Mouse (Mus musculus): ENCODE results near the gene Cpxm2.

Cpxm2 gene

GRCm38 (mm10) chr7:132154368-132154961, at the start of gene Cpxm2:
Cpxm2 (minus strand) TSS chr7:132154739.
- in situ Hi-C loops (cut with MboI; ENCODE audit: unreplicated experiment in 2 of 2), result no loop called here

- in situ Hi-C loops (cut with MboI; ENCODE audit: unreplicated experiment in 2 of 2), result loop anchor here (10.0 to 25.0 kb wide), 4 partner anchors 669 to 1692 kb away; partner anchors contain the start of genes Btbd16 (in 2 of the 2) and Ate1 (in 1 of the 2)
These were observed 49.6 kb upstream of the Cpxm2 start for GRCm38 (mm10) chr7:132204073-132204612.

- in situ Hi-C loops (cut with MboI; ENCODE audit: unreplicated experiment in 2 of 2), result loop anchor here (10.0 to 25.0 kb wide), 4 partner anchors 665 to 1687 kb away; partner anchors contain the start of genes Btbd16 (in 2 of the 2) and Ate1 (in 1 of the 2)
These were observed 45.1 kb upstream of the Cpxm2 start for GRCm38 (mm10) chr7:132199686-132200085.

GRCm38 (mm10) chr7:132198806-132199205, 44.3 kb upstream of the Cpxm2 start:
- in situ Hi-C loops (cut with MboI; ENCODE audit: unreplicated experiment in 2 of 2), result no loop called here

GRCm38 (mm10) chr7:132197817-132198475, 43.4 kb upstream of the Cpxm2 start:
- in situ Hi-C loops (cut with MboI; ENCODE audit: unreplicated experiment in 2 of 2), result no loop called here

- in situ Hi-C loops (cut with MboI; ENCODE audit: unreplicated experiment in 2 of 2), result no loop called here
These were observed 42.0 kb upstream of the Cpxm2 start for GRCm38 (mm10) chr7:132196581-132196980.

- in situ Hi-C loops (cut with MboI; ENCODE audit: unreplicated experiment in 2 of 2), result no loop called here
These were observed 39.1 kb upstream of the Cpxm2 start for GRCm38 (mm10) chr7:132193606-132194005.

- in situ Hi-C loops (cut with MboI; ENCODE audit: unreplicated experiment in 2 of 2), result no loop called here
These were observed 32.9 kb upstream of the Cpxm2 start for GRCm38 (mm10) chr7:132187456-132187855.

- in situ Hi-C loops (cut with MboI; ENCODE audit: unreplicated experiment in 2 of 2), result no loop called here
These were observed 29.4 kb upstream of the Cpxm2 start for GRCm38 (mm10) chr7:132183892-132184404.

GRCm38 (mm10) chr7:132181586-132182198, 27.2 kb upstream of the Cpxm2 start:
- in situ Hi-C loops (cut with MboI; ENCODE audit: unreplicated experiment in 2 of 2), result no loop called here

GRCm38 (mm10) chr7:132181042-132181441, 26.5 kb upstream of the Cpxm2 start:
- in situ Hi-C loops (cut with MboI; ENCODE audit: unreplicated experiment in 2 of 2), result no loop called here

- in situ Hi-C loops (cut with MboI; ENCODE audit: unreplicated experiment in 2 of 2), result no loop called here
These were observed 24.5 kb upstream of the Cpxm2 start for GRCm38 (mm10) chr7:132179049-132179448.

GRCm38 (mm10) chr7:132174787-132175186, 20.2 kb upstream of the Cpxm2 start:
- in situ Hi-C loops (cut with MboI; ENCODE audit: unreplicated experiment in 2 of 2), result no loop called here

- in situ Hi-C loops (cut with MboI; ENCODE audit: unreplicated experiment in 2 of 2), result no loop called here
These were observed 19.8 kb upstream of the Cpxm2 start for GRCm38 (mm10) chr7:132174296-132174695.

GRCm38 (mm10) chr7:132172220-132172619, 17.7 kb upstream of the Cpxm2 start:
- in situ Hi-C loops (cut with MboI; ENCODE audit: unreplicated experiment in 2 of 2), result no loop called here

- in situ Hi-C loops (cut with MboI; ENCODE audit: unreplicated experiment in 2 of 2), result no loop called here
These were observed 17.2 kb upstream of the Cpxm2 start for GRCm38 (mm10) chr7:132171716-132172115.

- in situ Hi-C loops (cut with MboI; ENCODE audit: unreplicated experiment in 2 of 2), result no loop called here
These were observed 15.1 kb upstream of the Cpxm2 start for GRCm38 (mm10) chr7:132169419-132170169.

GRCm38 (mm10) chr7:132167239-132167638, 12.7 kb upstream of the Cpxm2 start:
- in situ Hi-C loops (cut with MboI; ENCODE audit: unreplicated experiment in 2 of 2), result no loop called here

GRCm38 (mm10) chr7:132162254-132162653, 7.7 kb upstream of the Cpxm2 start:
- in situ Hi-C loops (cut with MboI; ENCODE audit: unreplicated experiment in 2 of 2), result no loop called here

GRCm38 (mm10) chr7:132158321-132159025, 3.9 kb upstream of the Cpxm2 start:
- in situ Hi-C loops (cut with MboI; ENCODE audit: unreplicated experiment in 2 of 2), result no loop called here
